Comparison of ENCODE assay signal across 8 mouse cellular contexts in the genomic region with DNA sequence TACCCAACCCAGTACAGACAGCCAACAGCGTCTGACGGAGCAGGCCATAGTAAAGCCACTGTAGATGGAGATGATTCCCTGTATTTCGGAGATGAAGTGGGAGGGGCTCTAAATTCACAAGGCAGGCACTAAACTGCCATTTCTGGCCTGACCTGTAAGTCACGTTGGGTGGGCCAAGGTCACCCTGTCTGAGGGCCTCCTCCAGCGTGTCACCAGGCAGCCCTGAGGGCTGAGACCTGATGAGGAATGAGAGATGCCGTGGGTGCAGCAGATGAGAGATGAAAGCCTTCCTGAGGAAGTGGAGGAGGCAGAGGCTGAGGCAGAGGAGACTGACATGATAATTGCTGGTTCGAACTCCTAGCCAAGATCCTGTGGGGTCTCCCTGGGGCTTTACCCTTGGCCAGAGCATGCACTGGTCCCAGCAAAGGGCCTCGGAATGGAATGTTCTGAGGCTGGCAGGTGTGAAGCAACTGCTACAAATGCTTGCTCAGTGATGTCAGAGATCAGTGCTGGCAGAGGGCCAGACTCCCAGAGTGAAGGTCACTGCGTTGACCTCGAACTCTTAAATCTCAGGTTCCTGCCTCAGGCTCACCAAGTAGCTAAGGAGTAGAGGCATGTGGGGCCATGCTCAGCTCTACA. TPM values are rescaled to one million over a fixed set of nuclear protein-coding genes. Genes with fewer than 3 reads are reported as not detected.
DNase-seq lines count a peak whose midpoint lies in the region; ATAC-seq and TF ChIP-seq lines count a peak whose summit lies in the region.

No protein-coding gene starts in this region.

- peaks cover 22% of the 10 kb centered on the region for H3K4me1 ChIP-seq in hindbrain, embryonic 10.5 days (replicated peaks)
- no peaks in the 10 kb centered on the region for H3K4me1 ChIP-seq in hindbrain, postnatal 0 days (ENCODE audit: insufficient read depth, low read length)

- H3K36me3 ChIP-seq in hindbrain, embryonic 10.5 days: no peaks in the 10 kb centered on the region
- no peaks in the 10 kb centered on the region for H3K36me3 ChIP-seq in hindbrain, postnatal 0 days (ENCODE audit: insufficient read depth, low read length)

- no peak overlapping the region for H3K9ac ChIP-seq in hindbrain, postnatal 0 days (replicated peaks; ENCODE audit: low read length)

- H3K4me3 ChIP-seq in hindbrain, embryonic 10.5 days: no peak overlapping the region
- no peak overlapping the region for H3K4me3 ChIP-seq in hindbrain, postnatal 0 days (ENCODE audit: low read length)

- H3K4me2 ChIP-seq in hindbrain, postnatal 0 days (ENCODE audit: low read depth, low read length): no peak overlapping the region

- no peak for TF ChIP-seq CTCF in hindbrain, postnatal 0 days (IDR thresholded peaks at IDR 0.05; ENCODE audit: low read depth)

- ATAC-seq in hindbrain, postnatal 0 days: no peak
- ATAC-seq in CD4-positive, CD25-positive, alpha-beta regulatory T cell, adult 4 months: no peak

- WGBS in hindbrain, embryonic 10.5 days: 74% methylated on average over 10 of the region's 10 CpGs
- 79% methylated on average over 10 of the region's 10 CpGs for WGBS in hindbrain, postnatal 0 days

- DNase-seq in hindbrain, embryonic 10.5 days (ENCODE audit: low spot score): peak; percentile 44
- DNase-seq in hindbrain, postnatal 0 days (ENCODE audit: low spot score): no peak
- DNase-seq in embryo, embryonic 11 days: peak; percentile 69
- peak; percentile 74 for DNase-seq in kidney, adult 9 months
- peak; percentile 49 to 52 for DNase-seq in lung, postnatal 4 days
- DNase-seq in layer of hippocampus, postnatal 10 days (ENCODE audit: low spot score in 2 of 2): no peak
- no peak for DNase-seq in layer of hippocampus, adult 9-10 months (ENCODE audit: low spot score)

- H3K27me3 ChIP-seq in hindbrain, embryonic 10.5 days (ENCODE audit: insufficient read depth, poor library complexity, severe bottlenecking): no peaks in the 10 kb centered on the region
- no peaks in the 10 kb centered on the region for H3K27me3 ChIP-seq in hindbrain, postnatal 0 days (ENCODE audit: insufficient read depth, low read length)

- H3K27ac ChIP-seq in hindbrain, embryonic 10.5 days: no peak overlapping the region
- H3K27ac ChIP-seq in hindbrain, postnatal 0 days: no peak overlapping the region

- no peaks in the 10 kb centered on the region for H3K9me3 ChIP-seq in hindbrain, embryonic 10.5 days
- H3K9me3 ChIP-seq in hindbrain, postnatal 0 days (ENCODE audit: low read length): no peaks in the 10 kb centered on the region

RNA-seq across cellular contexts. Expression of a gene that starts 55.0 kb away (rescaled TPM):
- polyA plus RNA-seq in hindbrain, embryonic 10.5 days (2016; fragmentation: Nextera tagmentation; extraction: Ambion mirVana): 3.4 and 4.2 TPM in 2 replicates
- total RNA-seq in hindbrain, postnatal 0 days (2014; rRNA removed): 8.9 and 9.8 TPM in 2 replicates
- polyA plus RNA-seq in hindbrain, postnatal 0 days (2015; fragmentation: Nextera tagmentation; extraction: Ambion mirVana): 8.0 and 10.2 TPM in 2 replicates
- 1 to 10 TPM; 2.2 to 3.2 TPM for total RNA-seq in layer of hippocampus, postnatal 10 days (2021)
- under 1 TPM; 0.18 to 0.26 TPM for polyA plus RNA-seq in CD4-positive, CD25-positive, alpha-beta regulatory T cell, adult 4 months (2017; shearing (Covaris generic))

Comparison
In these comparisons a context has a peak if more than half of its experiments do, and no peak if none do; other contexts are left out.
1. DNase-seq: peak in hindbrain, embryonic 10.5 days (single experiment), embryo, embryonic 11 days (single experiment), kidney, adult 9 months (single experiment) and lung, postnatal 4 days (2 of 2); none in hindbrain, postnatal 0 days (single experiment), layer of hippocampus, postnatal 10 days (0 of 2) and layer of hippocampus, adult 9-10 months (single experiment).